Mouse (Mus musculus) left cerebral cortex, postnatal 14 days (tissue): ENCODE measurements at regions not wholly inside any gene's neighbourhood (a gene's known extent, or its start where the extent isn't known, plus 50 kb on each side); places are given as distances from the start of the nearest gene placed in this dataset.

Experiments used
- DNase-seq, 2 experiments: peaks; one replicate each; pipeline ENCODE4 v3.0.0; 2021 to 2022; ENCODE audit warnings: low spot score in 2 of 2, mixed read lengths in 1 of 2
- intact Hi-C: fragments of 180-260 bp; cut with DNase I; formaldehyde crosslinking; loops from one replicate; pipeline ENCODE4 v1.15.1; 2025

DNA sequence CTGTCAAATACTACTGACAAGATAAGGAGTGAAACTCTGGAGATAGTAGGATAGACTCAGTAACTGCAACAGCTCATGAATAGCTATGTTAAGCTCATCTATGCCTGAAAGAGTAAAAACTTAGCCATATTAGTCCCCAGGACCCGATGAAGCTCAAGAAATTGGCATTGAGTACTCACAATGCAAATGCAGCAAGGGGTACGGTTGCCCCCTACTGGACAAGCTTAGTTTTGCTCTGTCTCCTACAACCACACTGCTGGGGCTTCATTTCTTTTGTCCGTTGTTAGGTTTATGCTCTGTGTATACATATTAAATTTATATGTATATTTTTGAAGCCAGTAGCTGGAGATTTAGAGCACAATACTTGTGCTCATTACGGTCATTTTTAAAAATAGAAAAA lies 74.4 kb upstream of the Mup5 start:
- intact Hi-C loops = no loop called here
- DNase-seq = peak; percentile 13 to 30

DNA sequence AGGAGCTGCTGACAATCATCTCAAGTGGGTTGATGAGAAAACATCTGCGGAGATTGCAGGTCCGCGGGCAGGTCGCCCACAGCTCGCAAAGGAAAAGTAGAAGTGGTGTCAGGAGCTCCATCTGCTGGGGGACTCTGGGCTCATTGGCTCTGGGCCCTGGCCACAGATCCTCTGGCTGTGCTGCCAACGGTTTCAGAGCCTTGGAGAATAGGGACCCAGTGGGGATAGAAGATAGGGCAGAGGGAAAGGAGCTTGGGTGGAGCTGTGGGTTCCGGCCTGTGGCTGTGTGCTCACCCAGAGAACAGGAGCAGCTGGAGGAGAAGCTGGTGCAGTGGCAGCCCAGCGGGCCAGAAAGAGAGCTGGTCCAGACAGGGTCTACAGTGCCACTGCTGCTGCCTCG lies 67.1 kb upstream of the Mup5 start:
- intact Hi-C loops = no loop called here

DNA sequence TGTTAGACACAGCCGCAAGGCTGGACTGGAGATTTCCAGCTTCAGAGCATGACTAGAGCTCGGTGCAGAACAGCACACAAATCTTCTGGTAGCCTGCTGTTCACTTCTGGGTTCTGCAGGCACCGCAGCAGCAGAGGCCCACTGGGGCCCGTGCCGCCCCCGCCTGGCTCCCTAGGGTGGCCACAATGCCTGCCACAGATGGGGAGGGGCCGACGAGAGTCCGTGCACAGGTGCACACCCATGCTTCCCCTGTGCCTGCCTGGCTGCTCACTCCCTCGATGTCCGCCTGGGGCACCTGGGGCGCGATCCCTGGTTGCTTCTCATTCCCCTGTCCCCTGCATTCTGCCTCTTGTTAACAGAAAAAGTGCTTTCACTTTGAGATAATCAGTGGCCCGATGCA lies 63.2 kb upstream of the Mup5 start:
- no peak for DNase-seq
- intact Hi-C loops = no loop called here

More for the DNA sequence above, 67.1 kb upstream of the Mup5 start:
- no peak for DNase-seq

DNA sequence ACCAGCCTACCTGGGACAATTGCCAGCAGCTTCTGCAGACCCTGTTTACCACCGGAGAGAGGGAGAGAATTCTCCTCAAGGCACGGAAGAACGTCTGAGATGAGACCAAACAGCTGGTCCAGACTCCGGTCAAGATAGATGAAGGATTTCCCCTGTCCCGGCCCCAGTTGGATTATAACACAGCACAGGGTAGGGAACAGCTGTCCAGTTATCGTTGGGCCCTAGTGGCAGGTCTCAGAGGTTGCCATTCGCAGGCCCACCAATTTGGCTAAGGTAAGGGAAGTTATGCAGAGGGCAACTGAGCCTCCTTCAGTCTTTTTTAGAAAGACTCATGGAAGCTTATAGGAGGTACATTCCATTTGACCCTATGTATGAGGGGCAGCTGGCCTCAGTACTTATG lies 62.1 kb upstream of the Mup5 start:
- intact Hi-C loops = no loop called here
- no peak for DNase-seq
